Mouse (Mus musculus): ENCODE measurements around the gene Lrrk1. TPM values are rescaled to one million over a fixed set of nuclear protein-coding genes. Genes with fewer than 3 reads are reported as not detected.

Gene Lrrk1
- total and polyA plus RNA-seq, 2 experiments, result 7.4 to 15.0 TPM

DNA sequence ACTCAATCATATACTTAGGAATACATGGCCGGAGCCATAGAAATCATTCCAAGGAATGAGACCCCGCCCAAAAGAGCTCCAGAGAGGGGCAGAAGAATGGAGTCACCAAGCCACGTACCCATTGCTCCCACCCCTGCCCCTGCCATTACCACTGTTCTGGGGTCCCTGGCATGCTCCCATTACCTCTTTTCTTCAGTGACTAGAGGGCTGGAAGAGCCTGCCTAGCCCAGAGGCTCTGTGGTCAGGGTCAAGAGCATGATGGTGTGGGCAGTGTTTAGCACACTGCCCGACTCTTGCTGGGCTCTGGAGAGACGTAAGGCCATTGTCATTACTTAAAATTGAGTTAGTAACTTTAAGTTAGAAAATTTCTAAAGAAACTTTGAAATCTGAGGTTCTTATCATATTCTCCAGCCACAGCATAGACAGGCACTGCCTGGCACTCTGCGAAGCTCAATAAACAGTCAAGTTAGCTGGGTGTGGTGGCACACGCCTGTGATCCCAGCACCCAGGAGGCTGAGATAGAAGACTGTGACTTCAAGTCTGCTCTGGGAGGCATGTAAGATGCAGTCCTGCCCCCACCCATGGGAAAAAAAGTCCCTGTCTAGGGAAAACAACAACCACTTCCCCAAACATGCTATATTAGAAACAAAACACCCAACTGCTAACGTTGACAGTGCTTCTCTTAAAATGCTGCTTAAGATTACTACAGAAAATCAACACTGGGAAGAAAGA is 32.2 kb downstream of the Lrrk1 start:
- Histone ChIP-seq H3K4me3 (ENCODE audit: insufficient read depth, low read depth, low read length) (no peak overlapping the region), H3K27ac (replicated peaks; ENCODE audit: insufficient read depth, low read depth, low read length) (no peak overlapping the region), H3K79me2 (ENCODE audit: control insufficient read depth, insufficient read depth, low read length) (no peaks in the 10 kb centered on the region; the same call in 1 of the 2 replicates), H3K36me3 (ENCODE audit: control insufficient read depth, insufficient read depth, low read length) (no peaks in the 10 kb centered on the region; the same call in 1 of the 2 replicates), H3K9ac (ENCODE audit: low read depth, low read length) (no peak overlapping the region), H3K27me3 (ENCODE audit: control insufficient read depth, insufficient read depth, low read length) (no peaks in the 10 kb centered on the region), H3K4me1 (ENCODE audit: control insufficient read depth, insufficient read depth, low read length) (no peaks in the 10 kb centered on the region)
- peak; percentile 30 for DNase-seq (ENCODE audit: extremely low read depth, low read depth, low spot score)
- TF ChIP-seq POLR2A (IDR thresholded peaks at IDR 0.05; ENCODE audit: extremely low read depth, insufficient read depth, low read length) (no peak), CTCF (IDR thresholded peaks at IDR 0.05; ENCODE audit: low read depth, low read length) (no peak)
- WGBS, result 88% methylated on average over 8 of the region's 8 CpGs

DNA sequence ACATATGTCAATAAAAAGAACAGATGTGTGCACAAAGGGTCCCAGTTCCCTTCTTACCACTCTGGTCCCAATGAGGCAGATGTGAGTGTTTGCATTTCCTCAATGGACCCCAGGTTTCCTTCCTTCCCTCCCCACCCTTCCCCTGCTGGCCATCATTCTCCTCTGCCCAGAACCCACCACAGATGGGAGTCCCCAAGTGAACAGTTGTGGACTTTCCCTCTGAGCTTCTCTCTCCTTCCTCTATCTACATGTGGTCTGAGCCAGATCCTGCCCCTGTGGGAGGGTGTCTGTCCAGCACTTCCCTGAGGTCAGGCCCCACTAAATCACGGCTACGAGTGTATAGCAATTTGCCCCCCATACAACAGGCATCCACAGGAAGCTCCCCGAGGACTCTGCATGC is 33.2 kb downstream of the Lrrk1 start:
- Histone ChIP-seq H3K4me1 (ENCODE audit: control insufficient read depth, insufficient read depth, low read length) (no peaks in the 10 kb centered on the region), H3K4me3 (ENCODE audit: insufficient read depth, low read depth, low read length) (no peak overlapping the region), H3K79me2 (ENCODE audit: control insufficient read depth, insufficient read depth, low read length) (peaks cover 2% of the 10 kb centered on the region; the same call in 1 of the 2 replicates), H3K9ac (ENCODE audit: low read depth, low read length) (no peak overlapping the region), H3K36me3 (ENCODE audit: control insufficient read depth, insufficient read depth, low read length) (no peaks in the 10 kb centered on the region; the same call in 1 of the 2 replicates), H3K27me3 (ENCODE audit: control insufficient read depth, insufficient read depth, low read length) (no peaks in the 10 kb centered on the region), H3K27ac (replicated peaks; ENCODE audit: insufficient read depth, low read depth, low read length) (no peak overlapping the region)
- TF ChIP-seq POLR2A (IDR thresholded peaks at IDR 0.05; ENCODE audit: extremely low read depth, insufficient read depth, low read length) (no peak), CTCF (IDR thresholded peaks at IDR 0.05; ENCODE audit: low read depth, low read length) (no peak)
- DNase-seq (ENCODE audit: extremely low read depth, low read depth, low spot score), result no peak
- WGBS, result 83% methylated on average over 3 of the region's 3 CpGs

DNA sequence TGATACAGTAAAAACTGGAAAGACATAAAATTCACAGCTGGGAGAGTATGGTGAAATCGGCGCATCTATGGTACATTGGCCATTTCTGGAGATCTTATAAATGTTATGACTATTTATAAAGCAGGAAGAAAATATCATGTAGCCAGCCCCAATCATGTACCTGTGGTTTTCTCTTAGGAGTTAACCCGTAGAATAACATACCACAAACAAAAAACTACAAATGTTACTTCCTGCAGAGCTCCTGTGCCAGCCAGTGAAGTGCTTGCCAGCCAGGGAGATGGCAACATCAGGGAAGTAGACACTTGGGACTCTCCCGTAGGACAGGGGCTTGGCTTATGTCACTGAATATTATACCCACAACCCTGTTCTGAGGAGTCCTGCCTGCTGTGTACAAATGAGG is 37.1 kb downstream of the Lrrk1 start:
- 0 out of 2 replicates have a peak, but pooled peaks cover 2% of the 10 kb centered on the region for H3K79me2 ChIP-seq (ENCODE audit: control insufficient read depth, insufficient read depth, low read length)
- WGBS, result 84% methylated on average over 4 of the region's 4 CpGs

DNA sequence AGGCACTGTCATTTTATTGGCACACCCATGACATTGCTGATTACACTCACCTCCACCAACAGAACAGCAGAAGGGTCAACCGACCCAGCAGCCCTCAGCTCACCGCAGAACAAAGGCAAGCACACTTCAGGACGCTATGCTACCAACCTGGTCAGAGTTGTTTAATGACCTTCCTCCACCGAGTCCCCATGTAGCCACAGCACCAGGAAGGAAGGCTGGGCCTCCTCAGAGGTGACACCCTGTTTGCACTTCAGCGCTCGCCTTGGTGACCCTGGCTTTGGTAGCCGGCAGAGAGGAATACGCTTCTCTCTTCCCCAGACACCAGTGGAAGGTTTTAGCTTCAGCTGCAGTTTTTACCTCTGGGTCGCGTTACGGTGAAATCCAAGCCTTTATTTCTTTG is 38.5 kb downstream of the Lrrk1 start:
- H3K9ac ChIP-seq (ENCODE audit: low read depth, low read length), result no peak overlapping the region
- no peaks in the 10 kb centered on the region for H3K27me3 ChIP-seq (ENCODE audit: control insufficient read depth, insufficient read depth, low read length)
- H3K27ac ChIP-seq (replicated peaks; ENCODE audit: insufficient read depth, low read depth, low read length), result no peak overlapping the region
- H3K36me3 ChIP-seq (ENCODE audit: control insufficient read depth, insufficient read depth, low read length), result no peaks in the 10 kb centered on the region
- no peak overlapping the region for H3K4me3 ChIP-seq (ENCODE audit: insufficient read depth, low read depth, low read length)
- no peak for DNase-seq (ENCODE audit: extremely low read depth, low read depth, low spot score)
- TF ChIP-seq POLR2A (IDR thresholded peaks at IDR 0.05; ENCODE audit: extremely low read depth, insufficient read depth, low read length) (no peak), CTCF (IDR thresholded peaks at IDR 0.05; ENCODE audit: low read depth, low read length) (no peak)
- H3K4me1 ChIP-seq (ENCODE audit: control insufficient read depth, insufficient read depth, low read length), result no peaks in the 10 kb centered on the region
- WGBS, result 82% methylated on average over 11 of the region's 11 CpGs
- 0 out of 2 replicates have a peak, but pooled peaks cover 2% of the 10 kb centered on the region for H3K79me2 ChIP-seq (ENCODE audit: control insufficient read depth, insufficient read depth, low read length)

More for the DNA sequence above, 37.1 kb downstream of the Lrrk1 start:
- H3K36me3 ChIP-seq (ENCODE audit: control insufficient read depth, insufficient read depth, low read length), result no peaks in the 10 kb centered on the region
- H3K27ac ChIP-seq (replicated peaks; ENCODE audit: insufficient read depth, low read depth, low read length), result no peak overlapping the region
- no peak overlapping the region for H3K4me3 ChIP-seq (ENCODE audit: insufficient read depth, low read depth, low read length)
- no peak overlapping the region for H3K9ac ChIP-seq (ENCODE audit: low read depth, low read length)
- no peaks in the 10 kb centered on the region for H3K27me3 ChIP-seq (ENCODE audit: control insufficient read depth, insufficient read depth, low read length)
- no peaks in the 10 kb centered on the region for H3K4me1 ChIP-seq (ENCODE audit: control insufficient read depth, insufficient read depth, low read length)
- no peak for DNase-seq (ENCODE audit: extremely low read depth, low read depth, low spot score)
- TF ChIP-seq CTCF (IDR thresholded peaks at IDR 0.05; ENCODE audit: low read depth, low read length) (no peak), POLR2A (IDR thresholded peaks at IDR 0.05; ENCODE audit: extremely low read depth, insufficient read depth, low read length) (no peak)

DNA sequence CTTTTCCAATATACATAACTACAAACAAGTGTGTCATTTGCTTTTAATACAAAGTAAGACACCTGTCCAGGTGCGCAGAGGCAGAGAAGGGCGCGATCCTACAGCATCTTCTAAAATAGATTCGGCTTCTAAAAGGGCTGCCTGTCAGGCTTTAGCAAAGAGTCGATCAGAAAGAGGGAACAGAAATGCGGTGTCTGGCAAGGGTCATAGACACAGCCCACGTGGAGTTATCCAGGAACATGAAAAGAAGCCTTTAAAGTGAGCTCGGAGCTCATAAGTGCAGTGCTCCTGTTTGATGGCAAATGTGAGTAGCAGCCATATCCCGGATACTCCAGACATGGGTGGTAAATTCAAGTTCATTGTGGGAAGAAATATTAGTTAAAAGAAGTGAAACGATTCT is 39.6 kb downstream of the Lrrk1 start:
- Histone ChIP-seq H3K36me3 (ENCODE audit: control insufficient read depth, insufficient read depth, low read length) (no peaks in the 10 kb centered on the region), H3K4me3 (ENCODE audit: insufficient read depth, low read depth, low read length) (no peak overlapping the region), H3K79me2 (ENCODE audit: control insufficient read depth, insufficient read depth, low read length) (0 out of 2 replicates have a peak, but pooled peaks cover 2% of the 10 kb centered on the region), H3K4me1 (ENCODE audit: control insufficient read depth, insufficient read depth, low read length) (no peaks in the 10 kb centered on the region), H3K27me3 (ENCODE audit: control insufficient read depth, insufficient read depth, low read length) (no peaks in the 10 kb centered on the region), H3K27ac (replicated peaks; ENCODE audit: insufficient read depth, low read depth, low read length) (no peak overlapping the region), H3K9ac (ENCODE audit: low read depth, low read length) (no peak overlapping the region)
- 88% methylated on average over 10 of the region's 10 CpGs for WGBS
- TF ChIP-seq POLR2A (IDR thresholded peaks at IDR 0.05; ENCODE audit: extremely low read depth, insufficient read depth, low read length) (no peak), CTCF (IDR thresholded peaks at IDR 0.05; ENCODE audit: low read depth, low read length) (no peak)
- no peak for DNase-seq (ENCODE audit: extremely low read depth, low read depth, low spot score)
